Mouse (Mus musculus) stomach, embryonic 16.5 days (tissue): ENCODE data around the gene Ncoa6. TPM values are rescaled to one million over a fixed set of nuclear protein-coding genes. Genes with fewer than 3 reads are reported as not detected.

Experiments used
- ATAC-seq: fragments of 200-750 bp; cut with Nextera tagmentation; 2 replicates; pipeline ENCODE4 v1.8.0; 2017; ENCODE audit warnings: moderate number of reproducible peaks, moderate TSS enrichment; ENCODE audit not compliant: insufficient read depth, low FRiP score
- H3K27ac ChIP-seq: fragments of 300-500 bp; sonication (generic); 2 replicates; pipeline ENCODE4 v1.5.1; 2014; ENCODE audit warnings: low read length
- H3K27me3 ChIP-seq: fragments of 300-500 bp; sonication (generic); 2 replicates; pipeline ENCODE4 v1.6.1; 2014; ENCODE audit warnings: low read length, control low read depth, mixed read lengths; ENCODE audit not compliant: control insufficient read depth, insufficient read depth
- H3K36me3 ChIP-seq: fragments of 300-500 bp; sonication (generic); 2 replicates; pipeline ENCODE4 v1.6.1; 2014; ENCODE audit warnings: low read length; ENCODE audit not compliant: control insufficient read depth, insufficient read depth
- H3K4me1 ChIP-seq: fragments of 300-500 bp; sonication (generic); 2 replicates; pipeline ENCODE4 v1.6.1; 2014; ENCODE audit warnings: low read length, control low read depth, mixed read lengths; ENCODE audit not compliant: control insufficient read depth, insufficient read depth
- H3K4me2 ChIP-seq: fragments of 300-500 bp; sonication (generic); 2 replicates; pipeline ENCODE4 v1.6.1; 2014; ENCODE audit warnings: low read depth, low read length, mixed read lengths
- H3K4me3 ChIP-seq: fragments of 300-500 bp; sonication (generic); replicated peaks from 2 replicates; pipeline ENCODE4 v1.5.1; 2014; ENCODE audit warnings: mild to moderate bottlenecking, low read length
- H3K9ac ChIP-seq: fragments of 300-500 bp; sonication (generic); 2 replicates; pipeline ENCODE4 v1.6.1; 2014; ENCODE audit warnings: low read length
- H3K9me3 ChIP-seq: fragments of 300-500 bp; sonication (generic); replicated peaks from 2 replicates; pipeline ENCODE4 v1.6.1; 2016; ENCODE audit warnings: low read length, control low read depth; ENCODE audit not compliant: control insufficient read depth
- WGBS: fragments of 180-500 bp; shearing (Covaris S2); extraction: QIAGEN DNeasy Blood & Tissue Kit; methylation state at CpG from one replicate; pipeline ENCODE4 v1.1.7; 2014; 5-methylcytosine and 5-hydroxymethylcytosine counted together
- microRNA counts: library from miRNA; unstranded; fragments of <30 nt; microRNA quantifications from one replicate; lab custom pipeline; 2016
- microRNA-seq: library from miRNA; unstranded; fragments of <30 nt; microRNA quantifications from one replicate; pipeline ENCODE4, GENCODE M21; 2016
- polyA plus RNA-seq: library from polyadenylated mRNA; unstranded; fragments of >200 nt; fragmentation: Nextera tagmentation; extraction: Ambion mirVana; gene quantifications from 2 replicates; pipeline ENCODE4 v1.2.1, GENCODE M21; 2015

The Ncoa6 gene
- polyA plus RNA-seq, 1 experiment from 2014 or later: 13.9 TPM

GRCm38 (mm10) chr2:155357686-155358399 lies 115.9 kb downstream of the Ncoa6 start:
- ATAC-seq: peak; percentile 83
- 19% methylated on average over 14 of the region's 14 CpGs for WGBS
- peaks cover 6% of the 10 kb centered on the region; the same call in 1 of the 2 replicates for H3K4me1 ChIP-seq

GRCm38 (mm10) chr2:155356971-155357591 lies 116.6 kb downstream of the Ncoa6 start, which contains the start of gene Pigu:
Gene Pigu, minus strand, starts transcription at chr2:155357430.
- Histone ChIP-seq H3K27me3 (no peaks in the 10 kb centered on the region), H3K4me1 (peaks cover 6% of the 10 kb centered on the region; the same call in 1 of the 2 replicates), H3K9ac (peak within 1 kb of the TSS; percentile 89), H3K4me2 (peak within 1 kb of the TSS; percentile 87), H3K4me3 (peak within 1 kb of the TSS; percentile 92), H3K9me3 (no peaks in the 10 kb centered on the region), H3K27ac (peak within 1 kb of the TSS; percentile 88), H3K36me3 (no peaks in the 10 kb centered on the region)
- under 1% methylated on average over 38 of the region's 38 CpGs for WGBS
- ATAC-seq: peak; percentile 99

More at GRCm38 (mm10) chr2:155357686-155358399, 115.9 kb downstream of the Ncoa6 start:
- Histone ChIP-seq H3K36me3 (no peaks in the 10 kb centered on the region), H3K4me3 (peak overlapping the region; percentile 92), H3K27ac (peak overlapping the region; percentile 88), H3K4me2 (peak overlapping the region; percentile 59), H3K9me3 (no peaks in the 10 kb centered on the region), H3K27me3 (no peaks in the 10 kb centered on the region), H3K9ac (peak overlapping the region; percentile 56)

- Histone ChIP-seq H3K4me3 (no peak overlapping the region), H3K36me3 (0 out of 2 replicates have a peak, but pooled peaks cover 3% of the 10 kb centered on the region), H3K27me3 (no peaks in the 10 kb centered on the region), H3K9me3 (no peaks in the 10 kb centered on the region), H3K4me1 (peaks cover 6% of the 10 kb centered on the region; the same call in 1 of the 2 replicates), H3K27ac (no peak overlapping the region), H3K4me2 (no peak overlapping the region), H3K9ac (no peak overlapping the region)
- ATAC-seq: no peak
- WGBS: 90% methylated on average over 3 of the region's 3 CpGs
Measured at GRCm38 (mm10) chr2:155354402-155354801, 119.3 kb downstream of the Ncoa6 start.

GRCm38 (mm10) chr2:155346670-155347069 lies 127.0 kb downstream of the Ncoa6 start:
- Histone ChIP-seq H3K36me3 (0 out of 2 replicates have a peak, but pooled peaks cover 3% of the 10 kb centered on the region), H3K4me3 (no peak overlapping the region), H3K4me2 (no peak overlapping the region), H3K4me1 (no peaks in the 10 kb centered on the region), H3K27me3 (no peaks in the 10 kb centered on the region), H3K9me3 (no peaks in the 10 kb centered on the region), H3K27ac (no peak overlapping the region), H3K9ac (no peak overlapping the region)
- ATAC-seq: no peak
- 60% methylated on average over 1 of the region's 1 CpGs for WGBS

MicroRNAs within 50 kb of the gene (microRNA counts, 519-probe panel; counts per million panel counts)
- 1,462 counts per million, percentile 15 among the panel's probes with 10 or more counts for microRNA mmu-miR-695 (lab: Ali Mortazavi, UCI)

Small RNA genes lying within 50 kb of the gene (microRNA-seq; reads per million reads assigned to microRNA genes)
- gene Mir695: not detected

Other genes with a start within 250 kb of the Ncoa6 start
- 341 and 379 TPM in 2 replicates for gene Dynlrb1, start 237.4 kb downstream of the Ncoa6 start, polyA plus RNA-seq
- gene Map1lc3a, start 197.6 kb downstream of the Ncoa6 start, polyA plus RNA-seq: 168 and 206 TPM in 2 replicates
- 54.0 and 63.8 TPM in 2 replicates for gene Pigu, start 116.5 kb downstream of the Ncoa6 start, polyA plus RNA-seq
- 34.0 and 49.9 TPM in 2 replicates for gene Trp53inp2, start 92.8 kb downstream of the Ncoa6 start, polyA plus RNA-seq
- gene Acss2, start 44.1 kb upstream of the Ncoa6 start, polyA plus RNA-seq: 12.6 and 15.4 TPM in 2 replicates
- 4.5 and 5.0 TPM in 2 replicates for gene Ggt7, start 44.3 kb upstream of the Ncoa6 start, polyA plus RNA-seq
- 41.8 and 42.5 TPM in 2 replicates for gene Gss, start 118.9 kb upstream of the Ncoa6 start, polyA plus RNA-seq
- gene Myh7b, start 137.3 kb upstream of the Ncoa6 start, polyA plus RNA-seq: 0.21 and 0.58 TPM in 2 replicates
- gene Trpc4ap, start 218.5 kb upstream of the Ncoa6 start, polyA plus RNA-seq: 111 and 115 TPM in 2 replicates